Mouse (Mus musculus) heart, embryonic 12.5 days (tissue): ENCODE results near the gene Col4a1. TPM values are rescaled to one million over a fixed set of nuclear protein-coding genes. Genes with fewer than 3 reads are reported as not detected.
A peak's percentile ranks its signal among the peaks of the same experiment; 100 is the strongest.

Source experiments
- ATAC-seq: fragments of 200-750 bp; cut with Nextera tagmentation; 2 replicates; pipeline ENCODE4 v1.8.0; 2017; ENCODE audit warnings: moderate TSS enrichment, moderate library complexity; ENCODE audit not compliant: insufficient number of reproducible peaks, low FRiP score
- H3K27ac ChIP-seq: fragments of 300-500 bp; sonication (generic); 2 replicates; pipeline ENCODE4 v1.5.1; 2016; ENCODE audit warnings: mild to moderate bottlenecking, moderate library complexity; ENCODE audit not compliant: poor library complexity, severe bottlenecking
- H3K27me3 ChIP-seq: fragments of 300-500 bp; sonication (generic); replicated peaks from 2 replicates; pipeline ENCODE4 v1.6.1; 2016; ENCODE audit warnings: mild to moderate bottlenecking, moderate library complexity
- H3K36me3 ChIP-seq: fragments of 300-500 bp; sonication (generic); 2 replicates; pipeline ENCODE4 v1.6.1; 2016; ENCODE audit warnings: mild to moderate bottlenecking, moderate library complexity
- H3K4me1 ChIP-seq: fragments of 300-500 bp; sonication (generic); replicated peaks from 2 replicates; pipeline ENCODE4 v1.6.1; 2016; ENCODE audit warnings: mild to moderate bottlenecking
- H3K4me2 ChIP-seq: fragments of 300-500 bp; sonication (generic); 2 replicates; pipeline ENCODE4 v1.6.1; 2016; ENCODE audit warnings: mild to moderate bottlenecking, moderate library complexity
- H3K4me3 ChIP-seq: fragments of 300-500 bp; sonication (generic); 2 replicates; pipeline ENCODE4 v1.5.1; 2016; ENCODE audit warnings: mild to moderate bottlenecking
- H3K9ac ChIP-seq: fragments of 300-500 bp; sonication (generic); 2 replicates; pipeline ENCODE4 v1.6.1; 2016; ENCODE audit warnings: mild to moderate bottlenecking, moderate library complexity
- H3K9me3 ChIP-seq: fragments of 300-500 bp; sonication (generic); replicated peaks from 2 replicates; pipeline ENCODE4 v1.6.1; 2016; ENCODE audit warnings: mild to moderate bottlenecking, moderate library complexity
- WGBS: fragments of 180-500 bp; shearing (Covaris S2); methylation state at CpG from one replicate; pipeline ENCODE4 v1.1.7; 2016; 5-methylcytosine and 5-hydroxymethylcytosine counted together
- polyA plus RNA-seq: library from polyadenylated mRNA; unstranded; fragments of >200 nt; fragmentation: Nextera tagmentation; extraction: Ambion mirVana; gene quantifications from 2 replicates; pipeline ENCODE4 v1.2.1, GENCODE M21; 2016

The Col4a1 gene
- polyA plus RNA-seq, 1 experiment from 2014 or later, result 240 TPM

DNA sequence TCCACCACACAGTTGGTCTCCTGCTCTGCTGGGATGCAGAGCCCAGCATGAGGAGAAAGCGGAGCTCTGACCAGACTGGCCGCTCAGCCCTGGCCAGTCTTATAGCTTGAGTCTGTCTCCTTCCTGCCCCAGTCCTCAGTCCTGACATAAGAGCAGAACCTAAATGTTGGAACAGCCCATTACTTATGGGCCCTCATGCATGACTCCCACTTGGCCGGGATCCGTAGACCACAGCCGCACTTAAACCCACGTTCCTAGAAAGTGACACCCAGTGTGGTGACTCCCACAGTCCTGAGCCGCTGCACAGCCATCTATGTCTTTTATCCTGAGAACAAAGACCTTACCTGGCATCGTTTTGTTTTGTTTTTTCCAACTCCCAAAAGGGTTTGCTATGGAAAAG, 2.0 kb upstream of the Col4a1 start:
- no peaks in the 10 kb centered on the region for H3K9me3 ChIP-seq
- peak overlapping the region; percentile 93 for H3K4me3 ChIP-seq
- peak overlapping the region; percentile 95 for H3K4me2 ChIP-seq
- WGBS, result 83% methylated on average over 8 of the region's 8 CpGs
- no peaks in the 10 kb centered on the region for H3K27me3 ChIP-seq
- H3K4me1 ChIP-seq, result peaks cover 66% of the 10 kb centered on the region
- H3K9ac ChIP-seq, result peak overlapping the region; percentile 99
- H3K27ac ChIP-seq, result no peak overlapping the region
- no peak for ATAC-seq
- peaks cover 25% of the 10 kb centered on the region; the same call in 1 of the 2 replicates for H3K36me3 ChIP-seq

DNA sequence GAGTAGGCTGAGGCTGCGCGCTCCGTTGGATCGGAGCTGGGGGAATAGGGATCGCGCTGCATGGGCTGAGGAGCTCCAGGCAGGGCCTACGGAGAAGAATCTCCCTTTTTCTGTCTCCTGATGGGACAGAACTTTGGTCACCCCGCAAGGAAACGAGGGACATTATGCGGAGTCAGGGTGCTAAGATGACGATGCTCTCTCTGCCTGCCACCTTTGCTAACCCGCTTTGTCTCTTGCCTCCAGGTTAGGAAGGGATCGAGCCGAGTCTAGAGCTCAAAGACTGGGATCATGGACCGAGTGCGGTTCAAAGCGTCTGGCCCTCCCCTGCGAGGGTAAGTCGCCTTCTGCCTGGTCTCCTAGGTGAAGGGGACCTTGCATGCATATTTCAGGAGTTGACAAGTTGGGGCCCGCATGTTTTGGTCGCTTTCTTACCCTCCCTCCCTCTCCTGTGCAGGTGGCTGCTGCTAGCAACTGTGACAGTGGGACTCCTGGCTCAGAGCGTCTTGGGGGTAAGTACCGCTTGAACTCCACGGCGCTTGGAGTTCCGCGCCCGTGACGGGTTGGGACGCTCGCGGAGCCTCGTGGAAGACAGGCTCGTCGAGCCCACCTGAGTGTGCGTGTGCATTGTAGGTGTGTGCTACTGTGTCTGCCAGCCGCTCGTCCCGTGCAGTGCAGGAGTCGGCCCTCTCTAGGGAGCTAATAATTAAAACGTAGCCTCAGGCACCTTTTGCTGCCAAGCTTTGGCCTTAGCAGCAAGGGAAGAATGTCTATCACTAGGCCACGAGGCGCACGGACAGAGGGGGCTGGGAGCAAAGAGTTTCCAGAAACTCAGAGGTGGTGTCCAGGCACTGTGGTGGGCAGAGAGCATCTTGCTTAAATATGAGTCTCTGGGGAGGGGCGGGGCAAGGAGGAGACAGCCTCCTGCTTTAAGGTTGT, 818 bp upstream of the Col4a1 start:
- Histone ChIP-seq H3K4me2 (peak overlapping the region; percentile 95), H3K4me1 (peaks cover 74% of the 10 kb centered on the region), H3K9me3 (no peaks in the 10 kb centered on the region)

DNA sequence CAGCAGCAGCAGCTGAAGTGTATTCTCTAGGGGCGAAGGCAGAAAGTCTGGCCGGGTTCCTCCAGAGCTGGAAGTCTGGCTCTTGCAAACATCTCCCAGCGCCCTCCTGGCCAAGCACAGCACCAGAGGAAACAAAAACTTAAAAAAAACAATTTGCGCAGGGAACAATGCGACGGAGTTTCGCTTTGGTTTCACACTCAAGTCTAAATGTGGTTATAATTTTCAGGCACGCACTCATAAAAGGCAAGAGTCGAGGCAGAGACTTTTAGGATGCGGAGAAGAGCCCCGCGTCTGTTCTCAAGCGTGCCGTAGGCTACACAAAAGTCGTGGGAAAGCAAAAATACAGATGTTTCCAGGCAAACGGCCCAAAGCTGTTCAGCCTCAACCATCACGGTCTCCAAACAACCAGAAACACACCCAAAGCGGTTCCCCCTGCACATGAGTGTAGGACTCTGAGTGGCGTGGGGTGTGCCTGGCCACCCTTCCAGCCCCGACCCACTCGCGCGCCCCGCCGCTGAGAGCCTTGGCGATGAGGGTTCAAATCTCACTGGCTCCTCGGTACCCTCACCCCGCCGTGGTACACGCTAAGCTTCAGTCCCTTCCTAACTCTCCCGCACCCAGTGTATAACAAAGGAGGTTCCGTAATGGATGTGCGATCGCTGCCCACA, 811 bp downstream of the Col4a1 start:
- peaks cover 73% of the 10 kb centered on the region for H3K4me1 ChIP-seq
- H3K27me3 ChIP-seq, result no peaks in the 10 kb centered on the region
- peak; percentile 23 for ATAC-seq
- H3K9ac ChIP-seq, result peak overlapping the region; percentile 99
- H3K9me3 ChIP-seq, result no peaks in the 10 kb centered on the region
- H3K36me3 ChIP-seq, result peaks cover 19% of the 10 kb centered on the region; the same call in 1 of the 2 replicates
- H3K27ac ChIP-seq, result peak overlapping the region; percentile 91
- WGBS, result 1% methylated on average over 34 of the region's 34 CpGs
- H3K4me2 ChIP-seq, result peak overlapping the region; percentile 95
- H3K4me3 ChIP-seq, result peak overlapping the region; percentile 93

More for the DNA sequence above, 818 bp upstream of the Col4a1 start:
- H3K9ac ChIP-seq, result peak overlapping the region; percentile 99
- no peaks in the 10 kb centered on the region for H3K27me3 ChIP-seq
- ATAC-seq, result no peak
- WGBS, result 3% methylated on average over 45 of the region's 45 CpGs
- H3K4me3 ChIP-seq, result peak overlapping the region; percentile 93
- peak overlapping the region; percentile 91 for H3K27ac ChIP-seq
- H3K36me3 ChIP-seq, result peaks cover 15% of the 10 kb centered on the region; the same call in 1 of the 2 replicates

- WGBS, result 31% methylated on average over 2 of the region's 2 CpGs
- Histone ChIP-seq H3K9me3 (no peaks in the 10 kb centered on the region), H3K27ac (peak overlapping the region; percentile 10; the same call in 1 of the 2 replicates), H3K9ac (peak overlapping the region; percentile 23; the same call in 1 of the 2 replicates), H3K36me3 (peaks cover 14% of the 10 kb centered on the region; the same call in 1 of the 2 replicates), H3K4me3 (peak overlapping the region; percentile 93), H3K27me3 (no peaks in the 10 kb centered on the region), H3K4me2 (peak overlapping the region; percentile 95), H3K4me1 (peaks cover 55% of the 10 kb centered on the region)
- no peak for ATAC-seq
These were observed 2.6 kb downstream of the Col4a1 start for GRCm38 (mm10) chr8:11310049-11310448.

- Histone ChIP-seq H3K9me3 (no peaks in the 10 kb centered on the region), H3K27me3 (no peaks in the 10 kb centered on the region), H3K4me2 (peak overlapping the region; percentile 95), H3K9ac (0 out of 2 replicates have a peak overlapping the region, but pooled peaks have one; percentile 23), H3K4me1 (peaks cover 48% of the 10 kb centered on the region), H3K36me3 (peaks cover 12% of the 10 kb centered on the region), H3K4me3 (peak overlapping the region; percentile 9), H3K27ac (no peak overlapping the region)
- WGBS, result 19% methylated on average over 5 of the region's 5 CpGs
- no peak for ATAC-seq
These were observed 3.4 kb downstream of the Col4a1 start for GRCm38 (mm10) chr8:11309226-11309625.

- Histone ChIP-seq H3K27ac (no peak overlapping the region), H3K4me2 (peak overlapping the region; percentile 95), H3K27me3 (no peaks in the 10 kb centered on the region), H3K9me3 (no peaks in the 10 kb centered on the region), H3K4me1 (peaks cover 42% of the 10 kb centered on the region), H3K4me3 (peak overlapping the region; percentile 9), H3K36me3 (peaks cover 12% of the 10 kb centered on the region), H3K9ac (no peak overlapping the region)
- ATAC-seq, result no peak
- WGBS, result 57% methylated on average over 7 of the region's 7 CpGs
These were observed 4.0 kb downstream of the Col4a1 start for GRCm38 (mm10) chr8:11308570-11308998.

DNA sequence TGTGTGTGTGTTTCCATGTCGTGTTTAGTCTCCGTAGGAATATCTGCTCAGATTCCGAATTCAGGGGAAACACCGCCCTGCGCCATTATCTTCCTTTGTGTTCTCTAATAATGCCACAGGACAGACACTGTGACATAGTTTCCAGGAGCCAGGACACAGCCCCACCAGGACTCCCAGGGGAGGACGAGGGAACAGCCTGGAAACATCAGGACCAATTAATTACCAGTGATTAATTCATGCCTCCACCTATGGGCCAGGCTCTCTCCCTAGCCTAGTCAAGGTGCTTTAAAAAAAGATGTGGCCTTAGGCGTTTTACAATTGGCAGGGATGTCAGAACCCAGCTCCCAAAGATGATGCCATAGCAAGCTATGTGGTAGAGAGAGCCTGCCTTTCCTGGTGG, 5.2 kb downstream of the Col4a1 start:
- Histone ChIP-seq H3K36me3 (peaks cover 12% of the 10 kb centered on the region), H3K27ac (no peak overlapping the region), H3K4me3 (no peak overlapping the region), H3K9ac (no peak overlapping the region), H3K4me2 (no peak overlapping the region), H3K27me3 (no peaks in the 10 kb centered on the region), H3K4me1 (peaks cover 38% of the 10 kb centered on the region), H3K9me3 (no peaks in the 10 kb centered on the region)
- 71% methylated on average over 7 of the region's 7 CpGs for WGBS
- ATAC-seq, result no peak

DNA sequence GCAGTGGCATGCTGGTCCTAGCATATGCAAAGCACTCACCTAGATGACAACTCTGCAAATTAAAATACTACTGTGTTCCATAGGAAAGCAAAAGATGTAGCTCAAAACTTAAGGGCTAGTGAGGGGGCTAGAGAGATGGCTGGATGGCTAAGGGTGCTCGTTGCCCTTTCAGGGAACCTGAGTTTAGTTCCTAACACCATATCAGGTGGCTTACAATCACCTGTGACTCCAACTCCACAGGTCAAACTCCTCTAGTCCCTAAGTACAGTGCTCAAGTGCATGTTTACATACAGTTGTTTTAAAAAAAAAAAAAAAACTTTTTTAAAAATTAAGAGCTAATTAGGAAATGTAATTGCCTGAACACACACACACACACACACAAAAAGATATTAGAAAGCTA, 7.1 kb downstream of the Col4a1 start:
- Histone ChIP-seq H3K9ac (no peak overlapping the region), H3K27me3 (no peaks in the 10 kb centered on the region), H3K27ac (no peak overlapping the region), H3K9me3 (no peaks in the 10 kb centered on the region), H3K4me2 (no peak overlapping the region), H3K36me3 (peaks cover 12% of the 10 kb centered on the region), H3K4me3 (no peak overlapping the region), H3K4me1 (peaks cover 37% of the 10 kb centered on the region)
- WGBS, result 81% methylated on average over 1 of the region's 1 CpGs
- ATAC-seq, result no peak

GRCm38 (mm10) chr8:11304027-11304601, 8.5 kb downstream of the Col4a1 start:
- Histone ChIP-seq H3K4me1 (peaks cover 37% of the 10 kb centered on the region), H3K9ac (no peak overlapping the region), H3K4me3 (no peak overlapping the region), H3K27ac (no peak overlapping the region), H3K9me3 (no peaks in the 10 kb centered on the region), H3K4me2 (no peak overlapping the region), H3K36me3 (peaks cover 12% of the 10 kb centered on the region), H3K27me3 (no peaks in the 10 kb centered on the region)
- no peak for ATAC-seq
- 75% methylated on average over 6 of the region's 6 CpGs for WGBS

DNA sequence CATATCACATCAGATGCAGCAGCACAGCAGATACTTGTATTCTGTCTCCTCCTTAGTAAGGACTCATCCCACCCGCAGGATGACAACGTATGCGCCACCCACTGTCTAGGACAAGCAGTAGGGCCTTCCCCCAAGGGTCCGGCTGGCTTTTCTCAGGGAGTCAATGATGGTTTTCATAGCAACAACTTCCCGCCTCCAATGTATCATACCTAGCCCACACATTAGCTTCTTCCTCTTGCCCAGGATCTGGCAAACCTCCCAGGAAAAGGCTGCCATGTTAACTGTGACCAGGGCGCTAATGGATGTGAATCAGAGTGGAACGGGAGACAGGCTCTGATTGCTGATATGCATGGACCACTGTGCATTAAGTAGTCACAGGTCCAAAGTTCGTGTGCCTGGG, 12.2 kb downstream of the Col4a1 start:
- Histone ChIP-seq H3K4me1 (peaks cover 51% of the 10 kb centered on the region), H3K27ac (no peak overlapping the region)
- 71% methylated on average over 8 of the region's 8 CpGs for WGBS

DNA sequence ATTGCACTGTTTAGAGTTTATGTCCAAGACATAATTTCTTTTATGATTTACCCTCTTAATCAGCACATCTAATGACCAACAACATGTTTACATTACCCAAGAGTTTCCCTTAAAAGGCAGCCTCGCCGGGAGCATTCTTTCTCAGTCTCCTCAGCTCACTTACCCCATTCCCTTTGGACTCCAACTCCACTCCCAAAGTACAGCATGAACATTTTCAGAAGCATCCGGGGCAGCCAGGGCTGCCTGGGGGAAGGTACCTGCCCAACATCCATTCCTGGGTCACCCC, 13.4 kb downstream of the Col4a1 start:
- H3K27ac ChIP-seq, result peak overlapping the region; percentile 61
- no peak overlapping the region for H3K4me2 ChIP-seq
- no peaks in the 10 kb centered on the region for H3K36me3 ChIP-seq
- H3K4me3 ChIP-seq, result no peak overlapping the region
- H3K4me1 ChIP-seq, result peaks cover 56% of the 10 kb centered on the region
- no peak overlapping the region for H3K9ac ChIP-seq
- H3K9me3 ChIP-seq, result no peaks in the 10 kb centered on the region
- no peaks in the 10 kb centered on the region for H3K27me3 ChIP-seq
- WGBS, result 77% methylated on average over 3 of the region's 3 CpGs
- ATAC-seq, result no peak

More for the DNA sequence above, 12.2 kb downstream of the Col4a1 start:
- H3K36me3 ChIP-seq, result no peaks in the 10 kb centered on the region; the same call in 1 of the 2 replicates
- H3K9me3 ChIP-seq, result no peaks in the 10 kb centered on the region
- H3K9ac ChIP-seq, result no peak overlapping the region
- no peak overlapping the region for H3K4me2 ChIP-seq
- ATAC-seq, result no peak
- H3K4me3 ChIP-seq, result no peak overlapping the region
- H3K27me3 ChIP-seq, result no peaks in the 10 kb centered on the region
